Mouse (Mus musculus): ENCODE results near the gene Cnga4. TPM values are rescaled to one million over a fixed set of nuclear protein-coding genes. Genes with fewer than 3 reads are reported as not detected.
A peak's percentile ranks its signal among the peaks of the same experiment; 100 is the strongest.

Gene Cnga4
- polyA plus RNA-seq, 1 experiment from 2014 or later = not detected

DNA sequence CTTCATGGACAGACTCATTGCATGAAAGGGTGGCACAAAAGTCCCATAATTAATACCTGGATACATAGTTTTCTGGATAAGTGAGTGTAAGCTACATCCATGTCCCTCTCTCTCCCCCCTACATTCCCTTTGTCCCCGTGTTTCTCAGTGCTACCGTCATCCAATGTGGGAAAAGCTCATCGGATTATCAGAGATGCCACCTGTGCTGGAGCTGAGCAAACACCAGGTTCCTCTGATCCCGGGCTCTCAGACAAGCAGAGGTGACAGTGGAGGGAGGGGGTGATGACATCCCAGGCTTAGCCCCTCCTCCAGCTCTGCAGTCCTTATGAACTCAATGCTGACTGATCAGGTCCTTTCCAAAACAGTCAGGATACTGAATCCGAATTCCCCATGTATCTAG lies 20.0 kb downstream of the Cnga4 start:
- no peaks in the 10 kb centered on the region for H3K9me3 ChIP-seq (ENCODE audit: control insufficient read depth, low read length)
- no peak overlapping the region for H3K4me2 ChIP-seq (ENCODE audit: low read depth, severe bottlenecking)
- ATAC-seq (ENCODE audit: insufficient number of reproducible peaks, low FRiP score, low TSS enrichment, low read depth) (no peak), DNase-seq (ENCODE audit: low spot score) (no peak)
- WGBS = 16% methylated on average over 5 of the region's 5 CpGs
- H3K9ac ChIP-seq (ENCODE audit: low read length) = no peak overlapping the region
- H3K27me3 ChIP-seq (ENCODE audit: control insufficient read depth, insufficient read depth, low read length) = peaks cover 27% of the 10 kb centered on the region
- H3K27ac ChIP-seq (replicated peaks; ENCODE audit: low read depth, low read length) = no peak overlapping the region
- no peaks in the 10 kb centered on the region for H3K4me1 ChIP-seq (ENCODE audit: control insufficient read depth, insufficient read depth, low read length)
- no peak overlapping the region for H3K4me3 ChIP-seq (ENCODE audit: low read depth, low read length)
- no peaks in the 10 kb centered on the region for H3K36me3 ChIP-seq (ENCODE audit: control insufficient read depth, insufficient read depth, low read length)

DNA sequence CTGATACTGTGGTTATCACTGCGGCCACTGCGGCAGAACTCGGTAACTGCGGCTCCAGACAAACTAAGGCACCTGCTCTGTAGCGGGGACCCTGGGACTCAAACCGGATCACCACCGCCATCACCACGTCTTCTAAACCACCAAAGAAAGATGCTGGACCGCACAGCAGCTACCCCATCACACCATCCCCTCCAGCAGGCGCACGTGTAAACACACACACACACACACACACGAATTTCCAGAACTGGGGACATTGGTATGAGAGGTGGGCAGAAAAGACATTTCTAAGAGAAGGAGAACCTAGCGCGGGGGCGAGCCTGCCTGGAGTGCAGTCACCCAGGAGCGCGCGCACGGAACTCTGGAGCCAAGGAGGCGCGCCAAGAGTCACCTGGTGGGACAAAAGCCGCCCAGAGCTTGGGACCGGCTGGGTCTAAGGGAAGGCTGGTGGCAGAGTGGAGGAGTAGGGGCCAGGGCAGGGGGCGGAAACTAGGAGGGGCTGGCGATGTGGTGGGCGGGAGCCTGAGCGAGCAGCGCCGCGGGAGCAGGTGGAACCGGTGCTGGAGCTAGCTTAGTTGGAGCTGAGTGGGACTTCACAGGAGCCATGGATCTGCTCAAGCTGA lies 21.2 kb downstream of the Cnga4 start, which contains the start of gene Cckbr:
Gene Cckbr, plus strand, starts transcription at position 308 of the 620 bp plus-strand sequence.
- Histone ChIP-seq H3K9me3 (ENCODE audit: control insufficient read depth, low read length) (no peaks in the 10 kb centered on the region), H3K36me3 (ENCODE audit: control insufficient read depth, insufficient read depth, low read length) (no peaks in the 10 kb centered on the region), H3K4me1 (ENCODE audit: control insufficient read depth, insufficient read depth, low read length) (no peaks in the 10 kb centered on the region), H3K4me3 (ENCODE audit: low read depth, low read length) (peak within 1 kb of the TSS; percentile 34), H3K27ac (replicated peaks; ENCODE audit: low read depth, low read length) (no peak within 1 kb of the TSS), H3K27me3 (ENCODE audit: control insufficient read depth, insufficient read depth, low read length) (peaks cover 27% of the 10 kb centered on the region), H3K9ac (ENCODE audit: low read length) (peak within 1 kb of the TSS; percentile 22; the same call in 1 of the 2 replicates), H3K4me2 (ENCODE audit: low read depth, severe bottlenecking) (peak within 1 kb of the TSS; percentile 60)
- DNase-seq (ENCODE audit: low spot score) (peak; percentile 42), ATAC-seq (ENCODE audit: insufficient number of reproducible peaks, low FRiP score, low TSS enrichment, low read depth) (peak; percentile 74)
- WGBS = 3% methylated on average over 29 of the region's 31 CpGs

DNA sequence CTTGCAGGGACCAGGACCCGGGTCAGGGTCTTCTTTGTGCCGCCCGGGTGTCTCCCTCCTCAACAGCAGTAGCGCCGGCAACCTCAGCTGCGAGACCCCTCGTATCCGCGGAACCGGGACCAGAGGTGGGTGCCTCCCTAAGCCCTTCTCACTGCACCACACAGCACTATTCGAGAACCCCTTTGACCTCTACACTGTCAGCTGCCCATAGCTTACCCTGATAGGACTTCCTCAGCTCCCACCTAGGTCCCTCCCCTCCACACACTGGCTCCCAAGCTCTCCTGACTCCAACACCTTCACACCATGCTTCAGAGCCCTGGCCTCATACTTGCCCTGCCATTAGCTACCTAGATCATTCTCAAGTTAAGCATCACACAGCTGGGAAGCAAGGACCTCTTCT lies 21.7 kb downstream of the Cnga4 start:
- H3K4me3 ChIP-seq (ENCODE audit: low read depth, low read length) = peak overlapping the region; percentile 34
- peaks cover 27% of the 10 kb centered on the region for H3K27me3 ChIP-seq (ENCODE audit: control insufficient read depth, insufficient read depth, low read length)
- H3K36me3 ChIP-seq (ENCODE audit: control insufficient read depth, insufficient read depth, low read length) = no peaks in the 10 kb centered on the region
- H3K9ac ChIP-seq (ENCODE audit: low read length) = no peak overlapping the region
- 9% methylated on average over 11 of the region's 11 CpGs for WGBS
- H3K9me3 ChIP-seq (ENCODE audit: control insufficient read depth, low read length) = no peaks in the 10 kb centered on the region
- DNase-seq (ENCODE audit: low spot score) (no peak), ATAC-seq (ENCODE audit: insufficient number of reproducible peaks, low FRiP score, low TSS enrichment, low read depth) (peak; percentile 38; the same call in 1 of the 2 replicates)
- H3K4me1 ChIP-seq (ENCODE audit: control insufficient read depth, insufficient read depth, low read length) = no peaks in the 10 kb centered on the region
- peak overlapping the region; percentile 60 for H3K4me2 ChIP-seq (ENCODE audit: low read depth, severe bottlenecking)
- H3K27ac ChIP-seq (replicated peaks; ENCODE audit: low read depth, low read length) = no peak overlapping the region

DNA sequence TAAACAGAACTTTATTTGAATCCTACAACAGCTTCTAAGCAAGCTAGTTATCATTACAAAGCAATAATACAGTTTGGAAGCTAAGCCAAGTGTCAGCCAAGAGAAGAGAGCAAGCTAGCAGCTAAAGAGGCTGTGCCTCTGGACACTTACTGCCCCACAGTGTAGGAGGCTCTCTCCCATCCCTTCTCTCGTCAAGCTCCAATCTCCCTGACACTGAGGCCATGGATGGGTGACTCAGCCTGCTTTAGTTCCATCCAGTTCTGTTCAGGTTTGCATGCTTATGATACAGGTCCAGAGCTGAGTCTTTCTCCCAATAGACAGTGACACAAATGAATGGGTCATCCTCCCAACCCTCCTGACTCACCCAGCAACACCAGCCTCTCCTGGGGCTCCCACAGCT lies 27.7 kb downstream of the Cnga4 start:
- DNase-seq (ENCODE audit: low spot score) (no peak), ATAC-seq (ENCODE audit: insufficient number of reproducible peaks, low FRiP score, low TSS enrichment, low read depth) (no peak)
- H3K9ac ChIP-seq (ENCODE audit: low read length) = no peak overlapping the region
- no peaks in the 10 kb centered on the region; the same call in 1 of the 2 replicates for H3K27me3 ChIP-seq (ENCODE audit: control insufficient read depth, insufficient read depth, low read length)
- H3K4me1 ChIP-seq (ENCODE audit: control insufficient read depth, insufficient read depth, low read length) = no peaks in the 10 kb centered on the region
- H3K27ac ChIP-seq (replicated peaks; ENCODE audit: low read depth, low read length) = no peak overlapping the region
- H3K4me3 ChIP-seq (ENCODE audit: low read depth, low read length) = no peak overlapping the region
- H3K9me3 ChIP-seq (ENCODE audit: control insufficient read depth, low read length) = no peaks in the 10 kb centered on the region
- H3K4me2 ChIP-seq (ENCODE audit: low read depth, severe bottlenecking) = no peak overlapping the region
- 74% methylated on average over 1 of the region's 1 CpGs for WGBS
- H3K36me3 ChIP-seq (ENCODE audit: control insufficient read depth, insufficient read depth, low read length) = no peaks in the 10 kb centered on the region

DNA sequence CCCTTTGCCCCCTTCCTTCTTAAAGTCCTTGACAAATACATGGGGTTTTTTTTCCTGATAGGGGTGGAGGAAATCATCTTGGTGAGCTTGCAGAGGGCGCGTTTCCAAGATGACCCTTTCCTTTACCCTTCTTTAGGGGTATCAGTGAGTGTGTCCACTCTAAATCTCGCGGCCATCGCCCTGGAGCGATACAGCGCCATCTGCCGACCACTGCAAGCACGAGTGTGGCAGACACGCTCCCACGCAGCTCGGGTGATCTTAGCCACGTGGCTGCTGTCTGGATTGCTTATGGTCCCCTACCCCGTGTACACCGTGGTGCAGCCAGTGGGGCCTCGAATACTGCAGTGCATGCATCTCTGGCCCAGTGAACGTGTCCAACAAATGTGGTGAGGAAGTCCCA lies 29.5 kb downstream of the Cnga4 start:
- 82% methylated on average over 17 of the region's 17 CpGs for WGBS
- H3K4me3 ChIP-seq (ENCODE audit: low read depth, low read length) = no peak overlapping the region
- ATAC-seq (ENCODE audit: insufficient number of reproducible peaks, low FRiP score, low TSS enrichment, low read depth) (no peak), DNase-seq (ENCODE audit: low spot score) (no peak)
- H3K27me3 ChIP-seq (ENCODE audit: control insufficient read depth, insufficient read depth, low read length) = no peaks in the 10 kb centered on the region
- H3K9ac ChIP-seq (ENCODE audit: low read length) = no peak overlapping the region
- H3K4me1 ChIP-seq (ENCODE audit: control insufficient read depth, insufficient read depth, low read length) = no peaks in the 10 kb centered on the region
- no peak overlapping the region for H3K27ac ChIP-seq (replicated peaks; ENCODE audit: low read depth, low read length)
- no peaks in the 10 kb centered on the region for H3K9me3 ChIP-seq (ENCODE audit: control insufficient read depth, low read length)
- no peak overlapping the region for H3K4me2 ChIP-seq (ENCODE audit: low read depth, severe bottlenecking)
- no peaks in the 10 kb centered on the region for H3K36me3 ChIP-seq (ENCODE audit: control insufficient read depth, insufficient read depth, low read length)

DNA sequence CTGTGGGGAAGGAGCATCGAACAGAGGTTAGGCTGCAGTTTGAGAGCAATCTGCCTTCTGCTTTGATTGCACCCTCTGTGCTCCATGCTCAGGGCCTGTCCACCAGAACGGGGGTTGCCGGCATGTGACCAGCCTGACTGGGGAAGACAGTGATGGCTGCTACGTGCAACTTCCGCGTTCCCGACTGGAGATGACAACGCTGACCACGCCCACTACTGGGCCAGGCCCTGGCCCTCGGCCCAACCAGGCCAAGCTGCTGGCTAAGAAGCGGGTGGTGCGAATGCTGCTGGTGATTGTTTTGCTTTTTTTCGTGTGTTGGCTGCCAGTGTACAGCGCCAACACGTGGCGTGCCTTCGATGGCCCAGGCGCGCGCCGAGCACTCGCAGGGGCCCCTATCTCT lies 30.4 kb downstream of the Cnga4 start:
- no peaks in the 10 kb centered on the region for H3K9me3 ChIP-seq (ENCODE audit: control insufficient read depth, low read length)
- H3K4me2 ChIP-seq (ENCODE audit: low read depth, severe bottlenecking) = no peak overlapping the region
- H3K4me3 ChIP-seq (ENCODE audit: low read depth, low read length) = no peak overlapping the region
- H3K27me3 ChIP-seq (ENCODE audit: control insufficient read depth, insufficient read depth, low read length) = no peaks in the 10 kb centered on the region
- H3K36me3 ChIP-seq (ENCODE audit: control insufficient read depth, insufficient read depth, low read length) = no peaks in the 10 kb centered on the region
- ATAC-seq (ENCODE audit: insufficient number of reproducible peaks, low FRiP score, low TSS enrichment, low read depth) = peak; percentile 32; the same call in 1 of the 2 replicates
- no peak overlapping the region for H3K9ac ChIP-seq (ENCODE audit: low read length)
- no peak for DNase-seq (ENCODE audit: low spot score)
- WGBS = 81% methylated on average over 22 of the region's 22 CpGs
- H3K4me1 ChIP-seq (ENCODE audit: control insufficient read depth, insufficient read depth, low read length) = no peaks in the 10 kb centered on the region
- no peak overlapping the region for H3K27ac ChIP-seq (replicated peaks; ENCODE audit: low read depth, low read length)

DNA sequence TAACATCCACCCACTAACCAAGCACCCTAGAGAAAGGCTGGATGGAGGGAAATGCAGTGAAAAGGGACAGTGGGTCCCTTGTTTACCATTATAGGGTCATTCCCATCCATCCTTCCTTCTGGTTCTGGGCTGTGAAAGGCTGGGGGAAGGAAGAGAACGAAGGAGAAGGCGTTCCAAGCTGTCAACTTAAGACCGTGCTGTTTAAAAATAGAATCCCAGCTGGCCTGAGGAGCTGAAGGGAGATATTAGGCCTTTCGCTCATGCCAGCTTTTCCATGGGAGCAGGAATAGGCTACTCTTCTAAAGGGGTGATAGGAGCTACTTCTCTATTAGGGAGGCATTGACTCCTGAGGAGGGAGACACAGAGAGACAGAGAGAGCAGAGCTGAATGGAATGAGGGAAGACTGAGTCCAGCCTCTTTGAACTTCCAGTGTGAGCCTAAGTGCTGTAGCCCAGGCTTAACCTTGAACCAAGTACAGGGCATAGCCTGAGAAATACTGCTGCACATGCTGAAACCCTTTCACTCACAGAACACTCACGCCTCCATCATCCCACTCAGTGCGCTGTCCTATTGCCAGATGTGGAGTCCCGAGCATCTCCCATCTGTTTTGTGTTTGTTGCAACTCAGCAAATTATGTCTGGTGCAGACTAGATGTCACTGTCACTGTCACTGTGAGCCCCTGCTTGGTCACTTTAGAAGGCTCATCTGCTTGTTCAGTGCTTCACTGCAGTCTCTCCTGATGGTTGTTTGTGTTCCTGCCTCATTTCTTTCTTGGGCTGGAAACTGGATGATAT lies 33.8 kb downstream of the Cnga4 start:
- Histone ChIP-seq H3K27me3 (ENCODE audit: control insufficient read depth, insufficient read depth, low read length) (no peaks in the 10 kb centered on the region), H3K9ac (ENCODE audit: low read length) (no peak overlapping the region), H3K4me2 (ENCODE audit: low read depth, severe bottlenecking) (no peak overlapping the region), H3K4me1 (ENCODE audit: control insufficient read depth, insufficient read depth, low read length) (no peaks in the 10 kb centered on the region), H3K4me3 (ENCODE audit: low read depth, low read length) (no peak overlapping the region), H3K27ac (replicated peaks; ENCODE audit: low read depth, low read length) (no peak overlapping the region), H3K36me3 (ENCODE audit: control insufficient read depth, insufficient read depth, low read length) (no peaks in the 10 kb centered on the region), H3K9me3 (ENCODE audit: control insufficient read depth, low read length) (no peaks in the 10 kb centered on the region)
- no peak for ATAC-seq (ENCODE audit: insufficient number of reproducible peaks, low FRiP score, low TSS enrichment, low read depth)
- WGBS = 72% methylated on average over 7 of the region's 7 CpGs
- no peak for DNase-seq (ENCODE audit: low spot score)

DNA sequence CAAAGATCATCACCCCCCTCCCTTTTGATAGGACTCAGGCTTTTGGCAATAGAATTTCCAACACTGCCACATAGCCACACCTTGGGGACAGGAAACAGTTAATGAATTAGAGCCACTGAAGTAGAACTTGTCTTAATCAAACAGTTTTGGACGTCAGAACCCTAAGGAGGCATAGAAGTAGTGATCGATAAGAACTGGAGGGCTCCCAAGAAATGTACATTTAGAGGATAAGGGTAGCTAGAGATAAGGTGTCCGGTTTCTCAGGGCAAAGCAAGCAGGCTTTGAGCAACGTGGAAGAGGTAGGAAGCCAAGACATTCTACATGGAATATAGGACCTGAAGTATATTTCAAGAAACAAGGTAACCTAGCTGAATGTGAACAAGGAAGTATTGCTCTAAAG lies 37.1 kb downstream of the Cnga4 start:
- Histone ChIP-seq H3K9me3 (ENCODE audit: control insufficient read depth, low read length) (no peaks in the 10 kb centered on the region), H3K36me3 (ENCODE audit: control insufficient read depth, insufficient read depth, low read length) (no peaks in the 10 kb centered on the region), H3K4me3 (ENCODE audit: low read depth, low read length) (no peak overlapping the region), H3K4me2 (ENCODE audit: low read depth, severe bottlenecking) (no peak overlapping the region), H3K4me1 (ENCODE audit: control insufficient read depth, insufficient read depth, low read length) (no peaks in the 10 kb centered on the region), H3K9ac (ENCODE audit: low read length) (no peak overlapping the region), H3K27ac (replicated peaks; ENCODE audit: low read depth, low read length) (no peak overlapping the region), H3K27me3 (ENCODE audit: control insufficient read depth, insufficient read depth, low read length) (no peaks in the 10 kb centered on the region)
- DNase-seq (ENCODE audit: low spot score) = no peak
- ATAC-seq (ENCODE audit: insufficient number of reproducible peaks, low FRiP score, low TSS enrichment, low read depth) = no peak
- WGBS = 72% methylated on average over 4 of the region's 4 CpGs

Measured in limb, embryonic 11.5 days (tissue).